In the genomic region with DNA sequence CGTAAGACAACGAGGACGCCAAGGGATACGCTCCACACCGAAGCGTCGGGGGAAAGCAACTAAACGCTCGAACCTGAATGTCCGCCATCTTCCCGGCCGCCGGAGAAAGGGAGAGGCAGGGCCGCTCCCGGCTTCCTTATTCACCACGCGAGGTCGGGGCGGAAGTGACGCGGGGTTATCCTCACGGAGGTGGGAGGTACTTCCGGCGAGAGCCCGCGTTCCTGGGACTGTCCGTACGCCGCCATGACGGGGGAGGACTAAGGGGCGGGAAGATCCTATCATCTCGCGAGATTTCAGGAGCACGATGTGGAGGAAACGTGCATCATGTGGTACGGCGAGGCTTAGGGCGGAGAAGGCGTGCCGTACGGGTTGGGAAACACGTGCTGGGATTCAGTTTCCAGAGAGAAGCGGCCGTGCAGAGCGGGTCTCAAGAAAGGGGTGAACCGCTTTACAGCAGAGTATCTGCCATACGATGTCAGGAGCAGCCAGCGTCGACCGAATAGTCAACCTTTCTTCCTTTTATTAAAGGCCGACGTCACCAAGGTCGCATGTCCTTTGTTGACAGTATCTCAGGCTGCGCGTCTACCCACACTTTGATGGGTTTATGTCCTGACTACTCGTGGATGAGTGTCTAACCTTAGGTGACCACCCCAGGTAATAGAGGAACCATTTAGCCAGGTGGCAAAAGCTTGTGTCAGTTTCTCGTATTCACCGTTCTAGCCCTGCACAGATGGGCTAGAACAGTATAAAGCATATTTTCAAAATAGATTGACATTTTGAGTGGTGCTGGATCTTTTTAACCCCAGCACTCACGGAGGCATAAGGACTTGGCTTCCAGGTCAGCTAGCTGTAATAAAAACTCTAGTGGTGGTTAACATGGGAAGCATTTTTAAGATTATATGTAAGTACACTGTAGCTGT, we compare ENCODE assay signal across 8 mouse cellular contexts. TPM values are rescaled to one million over a fixed set of nuclear protein-coding genes. Genes with fewer than 3 reads are reported as not detected.
A peak's percentile ranks its signal among the peaks of the same experiment; 100 is the strongest.
DNase-seq lines count a peak whose midpoint lies in the region; ATAC-seq and TF ChIP-seq lines count a peak whose summit lies in the region.

Gene Rps11 (minus strand): TSS at position 216 of the 920 bp plus-strand sequence.

- H3K9ac ChIP-seq in embryonic facial prominence, embryonic 13.5 days, result peak within 1 kb of the TSS; percentile 99
- H3K9ac ChIP-seq in limb, embryonic 12.5 days (replicated peaks), result peak within 1 kb of the TSS; percentile 91
- peak within 1 kb of the TSS; percentile 96 for H3K9ac ChIP-seq in midbrain, embryonic 15.5 days

- H3K4me3 ChIP-seq in embryonic facial prominence, embryonic 13.5 days, result peak within 1 kb of the TSS; percentile 96
- H3K4me3 ChIP-seq in kidney, adult 2 months (ENCODE audit: insufficient read depth, low read depth, low read length), result peak within 1 kb of the TSS; percentile 91
- H3K4me3 ChIP-seq in limb, embryonic 12.5 days (replicated peaks), result peak within 1 kb of the TSS; percentile 73
- H3K4me3 ChIP-seq in midbrain, embryonic 15.5 days, result peak within 1 kb of the TSS; percentile 95
- peak within 1 kb of the TSS; percentile 83 for H3K4me3 ChIP-seq in spleen, adult 2 months (ENCODE audit: extremely low read depth, insufficient read depth, insufficient read length)

- peak; percentile 66 for TF ChIP-seq POLR2A in kidney, adult 2 months (IDR thresholded peaks at IDR 0.05; ENCODE audit: low read depth, low read length)
- peak; percentile 2 for TF ChIP-seq POLR2A in spleen, adult 2 months (IDR thresholded peaks at IDR 0.05; ENCODE audit: low read depth, low read length)

- peak within 1 kb of the TSS; percentile 89 for H3K4me2 ChIP-seq in embryonic facial prominence, embryonic 13.5 days
- H3K4me2 ChIP-seq in limb, embryonic 12.5 days, result peak within 1 kb of the TSS; percentile 66
- peak within 1 kb of the TSS; percentile 85 for H3K4me2 ChIP-seq in midbrain, embryonic 15.5 days

- 0 out of 2 replicates have a peak, but pooled peaks have one; percentile 2 for TF ChIP-seq CTCF in kidney, adult 2 months (conservative IDR thresholded peaks at IDR 0.05; ENCODE audit: insufficient read depth, insufficient read length, low read depth, low read length)
- no peak for TF ChIP-seq CTCF in spleen, adult 2 months (IDR thresholded peaks at IDR 0.05; ENCODE audit: extremely low read depth, insufficient read depth, insufficient read length, insufficient replicate concordance)

- peak; percentile 98 for DNase-seq in 3134 (ENCODE audit: extremely low read depth, insufficient read length, low spot score)
- DNase-seq in adrenal gland, postnatal 36 days, result peak; percentile 99
- DNase-seq in heart, adult 18-20 months, result peak; percentile 99 to 100
- DNase-seq in kidney, adult 2 months, result peak; percentile 100
- peak; percentile 98 to 99 for DNase-seq in spleen, adult 2 months (ENCODE audit: low read depth in 1 of 2, low spot score in 2 of 2)

- peak within 1 kb of the TSS; percentile 92 for H3K27ac ChIP-seq in embryonic facial prominence, embryonic 13.5 days
- H3K27ac ChIP-seq in kidney, adult 2 months (ENCODE audit: insufficient read depth, low read depth, low read length), result peak within 1 kb of the TSS; percentile 92
- peak within 1 kb of the TSS; percentile 88 for H3K27ac ChIP-seq in limb, embryonic 12.5 days
- peak within 1 kb of the TSS; percentile 90 for H3K27ac ChIP-seq in midbrain, embryonic 15.5 days
- H3K27ac ChIP-seq in spleen, adult 2 months (ENCODE audit: insufficient read depth, low read length), result peak within 1 kb of the TSS; percentile 96

- no peaks in the 10 kb centered on the region for H3K27me3 ChIP-seq in embryonic facial prominence, embryonic 13.5 days
- no peaks in the 10 kb centered on the region for H3K27me3 ChIP-seq in kidney, adult 2 months (replicated peaks; ENCODE audit: control insufficient read depth, insufficient read depth, low read length)
- no peaks in the 10 kb centered on the region for H3K27me3 ChIP-seq in limb, embryonic 12.5 days
- H3K27me3 ChIP-seq in midbrain, embryonic 15.5 days (replicated peaks), result no peaks in the 10 kb centered on the region
- no peaks in the 10 kb centered on the region for H3K27me3 ChIP-seq in spleen, adult 2 months (ENCODE audit: control insufficient read depth, insufficient read depth, low read length)

- H3K9me3 ChIP-seq in embryonic facial prominence, embryonic 13.5 days, result no peaks in the 10 kb centered on the region
- no peaks in the 10 kb centered on the region for H3K9me3 ChIP-seq in limb, embryonic 12.5 days
- H3K9me3 ChIP-seq in midbrain, embryonic 15.5 days, result no peaks in the 10 kb centered on the region

- H3K36me3 ChIP-seq in embryonic facial prominence, embryonic 13.5 days, result peaks cover 65% of the 10 kb centered on the region
- peaks cover 14% of the 10 kb centered on the region; the same call in 1 of the 2 replicates for H3K36me3 ChIP-seq in kidney, adult 2 months (ENCODE audit: control insufficient read depth, insufficient read depth, low read length)
- H3K36me3 ChIP-seq in limb, embryonic 12.5 days, result peaks cover 63% of the 10 kb centered on the region
- H3K36me3 ChIP-seq in midbrain, embryonic 15.5 days (replicated peaks), result peaks cover 51% of the 10 kb centered on the region
- H3K36me3 ChIP-seq in spleen, adult 2 months (ENCODE audit: control insufficient read depth, insufficient read depth, low read length), result peaks cover 35% of the 10 kb centered on the region

- H3K4me1 ChIP-seq in embryonic facial prominence, embryonic 13.5 days, result peaks cover 55% of the 10 kb centered on the region
- H3K4me1 ChIP-seq in kidney, adult 2 months (ENCODE audit: control insufficient read depth, insufficient read depth, low read length), result peaks cover 20% of the 10 kb centered on the region
- peaks cover 41% of the 10 kb centered on the region for H3K4me1 ChIP-seq in limb, embryonic 12.5 days (replicated peaks)
- peaks cover 51% of the 10 kb centered on the region for H3K4me1 ChIP-seq in midbrain, embryonic 15.5 days
- peaks cover 19% of the 10 kb centered on the region; the same call in 1 of the 2 replicates for H3K4me1 ChIP-seq in spleen, adult 2 months (ENCODE audit: control insufficient read depth, insufficient read depth, insufficient read length)

- WGBS in embryonic facial prominence, embryonic 13.5 days, result under 1% methylated on average over 59 of the region's 59 CpGs
- 2% methylated on average over 59 of the region's 59 CpGs for WGBS in kidney, adult 2 months
- under 1% methylated on average over 59 of the region's 59 CpGs for WGBS in limb, embryonic 12.5 days
- 1% methylated on average over 59 of the region's 59 CpGs for WGBS in midbrain, embryonic 15.5 days
- WGBS in spleen, adult 2 months, result 2% methylated on average over 59 of the region's 59 CpGs

- peak; percentile 88 for ATAC-seq in embryonic facial prominence, embryonic 13.5 days (ENCODE audit: insufficient number of reproducible peaks, insufficient read depth, low FRiP score, low TSS enrichment, low read depth)
- peak; percentile 79 for ATAC-seq in limb, embryonic 12.5 days (ENCODE audit: insufficient number of reproducible peaks, insufficient read depth, low FRiP score, low TSS enrichment, low read depth)
- peak; percentile 87 for ATAC-seq in midbrain, embryonic 15.5 days (replicated peaks)

RNA-seq across cellular contexts. Expression of gene Rps11, which starts in this region (rescaled TPM):
- 1,000 to 10,000 TPM; 1,231 to 1,372 TPM for total RNA-seq in adrenal gland, postnatal 36 days (2021)
- 1,651 and 1,760 TPM in 2 replicates for polyA plus RNA-seq in embryonic facial prominence, embryonic 13.5 days (2015; fragmentation: Nextera tagmentation; extraction: Ambion mirVana)
- 100 to 1,000 TPM; 512 to 646 TPM for total RNA-seq in heart, adult 18-20 months (2021)
- 176 and 310 TPM in 2 replicates for polyA plus RNA-seq in kidney, adult 2 months (2012; rRNA removed)
- 1,572 and 1,576 TPM in 2 replicates for polyA plus RNA-seq in limb, embryonic 12.5 days (2016; fragmentation: Nextera tagmentation; extraction: Ambion mirVana)
- 742 and 762 TPM in 2 replicates for polyA plus RNA-seq in midbrain, embryonic 15.5 days (2015; fragmentation: Nextera tagmentation; extraction: Ambion mirVana)
- polyA plus RNA-seq in spleen, adult 2 months (2012; rRNA removed), result 273 and 325 TPM in 2 replicates

Comparison
In these comparisons a context has a peak if more than half of its experiments do, and no peak if none do; other contexts are left out.
1. Peak in every context shown above with its lines: DNase-seq, ATAC-seq, H3K4me3 ChIP-seq and H3K27ac ChIP-seq.